Mouse (Mus musculus): ENCODE results near the gene Gm17571. TPM values are rescaled to one million over a fixed set of nuclear protein-coding genes. Genes with fewer than 3 reads are reported as not detected.

The Gm17571 gene
- polyA plus RNA-seq, 2 experiments = not detected

DNA sequence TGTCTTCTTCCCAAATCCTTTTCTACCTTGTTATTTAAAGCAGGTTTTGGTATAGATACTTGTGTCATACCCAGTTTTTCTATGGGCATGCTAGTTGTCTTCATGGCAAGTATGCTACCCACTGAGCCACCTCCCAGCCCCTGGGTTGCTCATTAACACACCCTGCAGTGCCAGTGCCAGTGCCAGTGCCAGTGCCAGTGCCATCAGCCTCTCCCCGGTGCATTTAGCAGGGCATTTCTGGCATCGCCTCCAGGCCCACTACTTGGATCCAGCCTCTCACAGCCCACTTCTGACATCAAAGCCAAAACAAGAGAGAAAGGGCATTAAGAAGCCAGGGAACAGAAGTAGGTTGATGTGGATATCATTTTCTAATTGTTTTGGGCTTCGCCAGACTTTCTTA lies 14.9 kb downstream of the Gm17571 start:
- Histone ChIP-seq H3K27ac (no peak overlapping the region), H3K4me1 (replicated peaks; ENCODE audit: control insufficient read depth in 2 of 2, insufficient read depth in 2 of 2, low read length in 1 of 2) (peaks cover 0 to 7% of the 10 kb centered on the region in 2 experiments; a peak in 1 of 4 replicates), H3K4me3 (ENCODE audit: insufficient read depth in 1 of 2, low read depth in 2 of 2, low read length in 2 of 2) (no peak overlapping the region), H3K9me3 (ENCODE audit: control insufficient read depth, low read length) (no peaks in the 10 kb centered on the region), H3K4me2 (ENCODE audit: low read depth) (no peak overlapping the region), H3K36me3 (replicated peaks; ENCODE audit: control insufficient read depth, insufficient read depth, low read depth) (no peaks in the 10 kb centered on the region), H3K27me3 (ENCODE audit: control insufficient read depth, insufficient read depth, low read length) (no peaks in the 10 kb centered on the region), H3K9ac (replicated peaks) (no peak overlapping the region)
- 88% methylated on average over 3 of the region's 3 CpGs for WGBS (ENCODE audit: insufficient replicate concordance)
- no peak for DNase-seq (ENCODE audit: low read depth in 3 of 3, low spot score in 3 of 3)
- ATAC-seq (ENCODE audit: insufficient read depth) = no peak
- TF ChIP-seq EP300 (IDR thresholded peaks at IDR 0.05; ENCODE audit: low read depth) (no peak), CTCF (IDR thresholded peaks at IDR 0.05; ENCODE audit: low read depth) (no peak)

DNA sequence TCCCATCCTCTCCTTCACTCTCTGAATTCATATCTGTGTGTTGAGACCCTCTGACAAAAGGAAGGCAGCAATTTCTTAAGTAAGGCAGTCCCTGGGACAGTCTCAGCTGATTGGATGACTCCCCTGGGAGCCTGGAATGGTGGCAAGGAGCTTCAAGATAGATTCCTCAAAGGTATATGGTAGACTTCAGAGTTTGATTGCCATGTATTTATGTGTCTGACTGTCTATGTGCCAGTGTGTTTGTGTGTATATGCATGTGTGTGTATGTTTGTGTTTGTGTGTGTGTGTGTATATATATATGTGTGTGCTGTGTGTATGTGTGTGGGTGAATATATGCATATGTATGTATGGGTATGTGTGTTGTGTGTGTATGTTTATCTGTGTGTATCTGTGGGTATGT lies 15.8 kb downstream of the Gm17571 start:
- ATAC-seq (ENCODE audit: insufficient read depth) = no peak
- no peak overlapping the region for H3K9ac ChIP-seq (replicated peaks)
- H3K27me3 ChIP-seq (ENCODE audit: control insufficient read depth, insufficient read depth, low read length) = no peaks in the 10 kb centered on the region
- no peak for DNase-seq (ENCODE audit: low read depth in 3 of 3, low spot score in 3 of 3)
- peaks cover 0 to 7% of the 10 kb centered on the region in 2 experiments; a peak in 1 of 4 replicates for H3K4me1 ChIP-seq (replicated peaks; ENCODE audit: control insufficient read depth in 2 of 2, insufficient read depth in 2 of 2, low read length in 1 of 2)
- no peak overlapping the region for H3K27ac ChIP-seq
- TF ChIP-seq EP300 (IDR thresholded peaks at IDR 0.05; ENCODE audit: low read depth) (no peak), CTCF (IDR thresholded peaks at IDR 0.05; ENCODE audit: low read depth) (no peak)
- H3K36me3 ChIP-seq (replicated peaks; ENCODE audit: control insufficient read depth, insufficient read depth, low read depth) = no peaks in the 10 kb centered on the region
- no peak overlapping the region for H3K4me3 ChIP-seq (ENCODE audit: insufficient read depth in 1 of 2, low read depth in 2 of 2, low read length in 2 of 2)
- H3K4me2 ChIP-seq (ENCODE audit: low read depth) = no peak overlapping the region
- no peaks in the 10 kb centered on the region for H3K9me3 ChIP-seq (ENCODE audit: control insufficient read depth, low read length)

DNA sequence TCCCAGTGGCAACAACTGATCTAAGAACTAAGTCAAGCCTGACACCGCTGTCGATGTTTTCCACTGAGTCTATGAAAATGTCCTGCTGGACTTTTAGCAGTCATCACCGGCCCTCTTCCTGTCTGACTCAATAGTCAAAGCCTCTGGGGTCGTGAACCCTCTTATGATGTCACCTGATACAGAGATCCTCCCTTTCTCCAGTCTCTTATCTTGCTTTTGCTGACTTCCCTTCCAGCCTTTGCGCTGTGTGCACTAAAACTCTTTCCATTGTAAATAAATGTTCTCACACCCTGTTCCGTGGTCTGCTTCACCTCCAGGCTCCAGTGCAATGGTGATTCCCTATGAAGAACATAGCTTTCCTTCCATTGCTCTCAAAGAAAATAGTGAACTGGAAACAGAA lies 16.3 kb downstream of the Gm17571 start:
- no peak for DNase-seq (ENCODE audit: low read depth in 3 of 3, low spot score in 3 of 3)
- no peak for ATAC-seq (ENCODE audit: insufficient read depth)

DNA sequence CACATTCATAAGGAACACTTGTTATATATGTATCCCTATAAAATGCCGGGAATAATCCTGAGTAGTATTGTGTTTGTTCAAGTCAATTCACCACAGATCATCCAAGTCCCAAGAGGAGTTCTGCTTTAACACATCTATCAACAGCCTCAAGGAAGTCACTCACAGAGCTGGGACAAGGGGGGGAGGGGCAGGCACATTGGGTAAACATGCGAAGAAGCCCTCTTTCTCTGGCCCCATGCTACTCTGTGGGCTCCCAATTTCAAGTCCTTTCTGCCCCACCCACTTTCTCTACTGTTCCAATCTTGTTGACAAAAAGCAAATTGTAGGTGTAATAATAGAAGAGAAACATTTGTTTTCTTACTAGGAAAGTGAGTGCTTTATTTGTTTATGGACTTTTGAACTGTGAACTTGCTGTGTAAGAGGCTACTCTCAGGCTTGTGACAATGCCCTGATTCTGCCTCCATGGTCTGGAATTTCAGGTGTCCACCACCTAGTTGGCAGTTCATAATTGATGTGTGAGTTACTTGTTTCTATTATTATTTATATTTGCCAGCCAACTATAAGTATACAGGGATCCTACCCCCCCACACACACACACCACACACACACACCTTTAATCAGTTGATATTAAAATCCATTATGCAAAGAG lies 17.0 kb downstream of the Gm17571 start:
- Histone ChIP-seq H3K4me1 (replicated peaks; ENCODE audit: control insufficient read depth in 2 of 2, insufficient read depth in 2 of 2, low read length in 1 of 2) (peaks cover 0 to 7% of the 10 kb centered on the region in 2 experiments; a peak in 1 of 4 replicates), H3K36me3 (replicated peaks; ENCODE audit: control insufficient read depth, insufficient read depth, low read depth) (no peaks in the 10 kb centered on the region), H3K9me3 (ENCODE audit: control insufficient read depth, low read length) (no peaks in the 10 kb centered on the region), H3K9ac (replicated peaks) (no peak overlapping the region), H3K4me2 (ENCODE audit: low read depth) (no peak overlapping the region), H3K4me3 (ENCODE audit: insufficient read depth in 1 of 2, low read depth in 2 of 2, low read length in 2 of 2) (no peak overlapping the region), H3K27ac (no peak overlapping the region), H3K27me3 (ENCODE audit: control insufficient read depth, insufficient read depth, low read length) (no peaks in the 10 kb centered on the region)
- no peak for TF ChIP-seq CTCF (IDR thresholded peaks at IDR 0.05; ENCODE audit: low read depth)
- no peak for TF ChIP-seq EP300 (IDR thresholded peaks at IDR 0.05; ENCODE audit: low read depth)
- no peak for ATAC-seq (ENCODE audit: insufficient read depth)
- DNase-seq (ENCODE audit: low read depth in 3 of 3, low spot score in 3 of 3) = no peak
- WGBS (ENCODE audit: insufficient replicate concordance) = 37% methylated on average over 2 of the region's 2 CpGs

More for the DNA sequence above, 16.3 kb downstream of the Gm17571 start:
- Histone ChIP-seq H3K4me3 (ENCODE audit: insufficient read depth in 1 of 2, low read depth in 2 of 2, low read length in 2 of 2) (no peak overlapping the region), H3K36me3 (replicated peaks; ENCODE audit: control insufficient read depth, insufficient read depth, low read depth) (no peaks in the 10 kb centered on the region), H3K9ac (replicated peaks) (no peak overlapping the region), H3K9me3 (ENCODE audit: control insufficient read depth, low read length) (no peaks in the 10 kb centered on the region), H3K4me1 (replicated peaks; ENCODE audit: control insufficient read depth in 2 of 2, insufficient read depth in 2 of 2, low read length in 1 of 2) (peaks cover 0 to 7% of the 10 kb centered on the region in 2 experiments; a peak in 1 of 4 replicates), H3K27me3 (ENCODE audit: control insufficient read depth, insufficient read depth, low read length) (no peaks in the 10 kb centered on the region), H3K27ac (no peak overlapping the region), H3K4me2 (ENCODE audit: low read depth) (no peak overlapping the region)
- TF ChIP-seq EP300 (IDR thresholded peaks at IDR 0.05; ENCODE audit: low read depth) (no peak), CTCF (IDR thresholded peaks at IDR 0.05; ENCODE audit: low read depth) (no peak)
- 11% methylated on average over 6 of the region's 6 CpGs for WGBS (ENCODE audit: insufficient replicate concordance)

GRCm38 (mm10) chr9:13425031-13425940 lies 21.3 kb downstream of the Gm17571 start:
- H3K4me2 ChIP-seq (ENCODE audit: low read depth) = no peak overlapping the region
- H3K4me1 ChIP-seq (replicated peaks; ENCODE audit: control insufficient read depth in 2 of 2, insufficient read depth in 2 of 2, low read length in 1 of 2) = peaks cover 0 to 3% of the 10 kb centered on the region in 2 experiments; a peak in 1 of 4 replicates
- H3K9me3 ChIP-seq (ENCODE audit: control insufficient read depth, low read length) = no peaks in the 10 kb centered on the region
- no peak for ATAC-seq (ENCODE audit: insufficient read depth)
- 54% methylated on average over 7 of the region's 7 CpGs for WGBS (ENCODE audit: insufficient replicate concordance)
- H3K9ac ChIP-seq (replicated peaks) = no peak overlapping the region
- H3K27me3 ChIP-seq (ENCODE audit: control insufficient read depth, insufficient read depth, low read length) = no peaks in the 10 kb centered on the region
- TF ChIP-seq CTCF (IDR thresholded peaks at IDR 0.05; ENCODE audit: low read depth) (no peak), EP300 (IDR thresholded peaks at IDR 0.05; ENCODE audit: low read depth) (no peak)
- DNase-seq (ENCODE audit: low read depth in 3 of 3, low spot score in 3 of 3) = no peak
- H3K36me3 ChIP-seq (replicated peaks; ENCODE audit: control insufficient read depth, insufficient read depth, low read depth) = no peaks in the 10 kb centered on the region
- H3K27ac ChIP-seq = no peak overlapping the region
- H3K4me3 ChIP-seq (ENCODE audit: insufficient read depth in 1 of 2, low read depth in 2 of 2, low read length in 2 of 2) = no peak overlapping the region
